Mouse (Mus musculus) layer of hippocampus, postnatal 25 days (tissue): ENCODE data around the gene Dnaja4. TPM values are rescaled to one million over a fixed set of nuclear protein-coding genes. Genes with fewer than 3 reads are reported as not detected.
"Not testable (repeated sequence)": the region's sequence is repeated elsewhere in the genome, so short reads cannot be mapped to it uniquely, and the experiment has no call there.

Experiments used
- DNase-seq, 2 experiments: peaks; one replicate each; pipeline ENCODE4 v3.0.0; 2022; ENCODE audit warnings: mixed read lengths in 2 of 2, low spot score in 1 of 2; ENCODE audit errors: extremely low spot score in 1 of 2
- total RNA-seq, 2 experiments: library from RNA; stranded (reverse); gene quantifications; 2 replicates each; pipeline ENCODE4 v1.2.3; 2021

Gene Dnaja4
- total RNA-seq: 10 to 100 TPM; 39.9 to 46.0 TPM

DNA sequence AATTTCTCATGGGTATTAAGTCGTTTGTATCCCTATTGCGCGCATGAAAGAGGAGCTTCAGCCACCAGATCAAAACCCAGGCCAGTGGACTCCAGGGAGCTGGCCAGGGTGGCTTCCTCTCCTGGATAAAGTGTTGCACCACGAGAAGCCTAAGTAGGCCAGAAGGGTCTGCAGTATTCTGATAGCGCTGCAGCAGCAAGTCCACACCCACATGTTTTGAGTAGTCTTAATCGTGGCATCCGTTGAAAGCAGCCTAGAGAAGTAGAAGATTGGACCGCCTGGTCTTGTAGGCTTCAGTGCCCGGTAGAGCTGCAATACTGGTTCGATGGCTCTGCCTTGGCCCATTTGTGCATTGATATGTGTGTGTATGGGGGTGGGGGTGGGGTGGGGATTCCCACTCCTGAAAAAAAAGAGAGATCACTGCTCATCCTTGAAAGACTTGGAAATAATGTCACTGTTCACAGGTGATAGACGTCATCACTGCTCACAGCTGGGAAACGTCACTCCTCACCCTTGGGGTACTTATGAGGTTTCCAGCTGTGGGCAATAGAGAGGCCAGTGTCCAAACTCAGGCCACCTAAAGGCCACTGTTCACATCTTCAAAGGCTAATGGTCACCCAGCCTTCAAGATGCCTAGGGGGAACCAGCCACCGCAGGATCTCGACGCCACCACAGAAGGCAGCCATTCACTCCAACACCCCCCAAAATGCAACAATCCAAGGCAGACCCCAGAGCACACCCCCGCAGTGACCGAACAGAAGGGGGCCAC lies at the start of gene Dnaja4:
Gene Dnaja4, plus strand, starts transcription at position 556 of the 769 bp plus-strand sequence.
- DNase-seq: no peak

DNA sequence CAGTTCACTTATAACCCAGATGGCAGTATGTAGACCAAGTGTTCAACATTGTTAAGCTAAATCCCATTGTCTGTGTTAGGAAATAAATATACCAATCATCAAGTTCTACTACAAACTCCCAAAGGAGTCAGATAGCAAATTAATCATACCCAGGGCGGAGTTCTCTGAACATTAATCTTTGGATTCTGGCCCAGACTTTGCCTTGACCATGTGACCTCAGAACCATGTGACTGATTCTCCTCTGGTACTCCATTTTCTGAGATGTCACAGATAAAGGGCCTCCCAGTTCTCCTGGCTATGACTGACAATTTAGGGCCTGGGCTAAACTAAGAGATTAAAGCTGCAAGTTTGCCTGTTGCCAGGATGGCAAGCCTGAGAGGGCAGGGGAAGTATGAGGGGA lies 49.3 kb upstream of the Dnaja4 start:
- DNase-seq: no peak

DNA sequence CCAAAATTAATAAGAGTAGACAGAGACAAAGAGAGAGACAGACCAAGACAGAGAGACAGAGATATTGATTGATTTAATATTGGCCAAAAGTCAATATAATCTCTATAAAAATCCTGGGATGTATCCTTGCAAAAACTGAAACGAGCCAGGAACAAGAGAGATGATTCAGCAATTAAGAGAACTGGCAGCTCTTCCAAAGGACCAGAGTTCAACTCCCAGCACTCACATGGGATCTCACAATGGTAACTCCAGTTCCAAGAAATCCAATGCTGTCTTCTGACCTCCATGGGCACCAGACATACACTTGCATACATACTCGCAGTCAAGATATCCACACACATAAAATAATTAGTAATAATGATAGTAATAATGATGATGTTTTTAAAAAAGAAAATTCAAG lies 45.9 kb upstream of the Dnaja4 start:
- DNase-seq: no peak

DNA sequence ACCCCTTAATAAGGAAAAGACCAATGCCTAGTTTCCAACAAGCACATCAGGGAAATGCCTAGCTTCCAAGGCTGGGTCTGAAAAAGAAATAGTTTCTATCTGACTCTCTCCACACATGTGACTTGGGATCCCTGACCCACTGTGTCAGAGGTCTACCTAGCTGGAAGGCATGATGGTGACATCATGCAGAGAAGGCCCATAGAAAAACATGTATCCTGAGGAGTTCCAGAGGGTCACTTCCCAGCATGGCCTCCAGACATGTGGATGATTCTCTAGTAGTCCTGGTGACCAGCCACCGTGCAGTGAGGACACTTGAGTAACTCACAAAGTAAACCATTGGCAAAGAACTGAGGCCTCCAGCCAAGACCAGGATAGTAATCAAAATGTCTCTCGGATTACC lies 42.8 kb upstream of the Dnaja4 start:
- DNase-seq: no peak

DNA sequence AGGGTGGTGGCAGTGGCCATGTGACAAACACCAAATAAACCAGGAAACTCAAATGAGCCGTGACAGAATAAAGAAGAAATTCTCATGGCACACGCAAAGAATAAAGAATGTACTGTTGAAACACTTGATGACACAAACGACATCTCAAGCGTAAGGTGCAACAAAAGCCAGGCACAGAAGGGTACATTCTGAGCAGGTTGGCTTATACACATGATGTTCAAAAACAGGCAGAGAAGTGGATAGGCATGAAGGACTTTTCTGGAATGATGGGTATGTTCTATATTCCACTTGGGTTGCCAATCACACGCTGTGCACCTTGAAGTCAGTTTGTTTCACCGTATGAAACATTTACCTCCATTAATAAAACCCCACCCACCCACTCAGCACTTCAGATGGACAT lies 42.3 kb upstream of the Dnaja4 start:
- no peak for DNase-seq

DNA sequence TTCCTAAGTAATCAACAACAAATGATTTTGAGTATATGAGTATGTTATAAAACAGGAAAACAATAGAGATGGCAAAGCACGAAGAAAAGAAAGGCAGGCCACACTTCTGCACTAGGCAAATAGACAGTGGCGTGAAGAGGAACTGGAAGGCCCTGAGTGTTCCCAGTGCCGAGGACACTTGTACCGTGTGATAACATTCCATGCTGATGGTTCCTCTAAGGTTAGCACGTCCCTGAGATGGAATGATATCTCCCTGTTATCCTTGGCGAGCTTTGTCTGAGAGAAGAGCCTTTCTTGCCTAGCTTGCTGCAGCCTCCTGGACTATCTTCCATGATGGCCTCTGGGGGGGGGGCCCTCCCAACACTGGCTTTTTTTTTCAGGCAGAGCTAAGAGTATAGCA lies 39.9 kb upstream of the Dnaja4 start:
- no peak for DNase-seq

DNA sequence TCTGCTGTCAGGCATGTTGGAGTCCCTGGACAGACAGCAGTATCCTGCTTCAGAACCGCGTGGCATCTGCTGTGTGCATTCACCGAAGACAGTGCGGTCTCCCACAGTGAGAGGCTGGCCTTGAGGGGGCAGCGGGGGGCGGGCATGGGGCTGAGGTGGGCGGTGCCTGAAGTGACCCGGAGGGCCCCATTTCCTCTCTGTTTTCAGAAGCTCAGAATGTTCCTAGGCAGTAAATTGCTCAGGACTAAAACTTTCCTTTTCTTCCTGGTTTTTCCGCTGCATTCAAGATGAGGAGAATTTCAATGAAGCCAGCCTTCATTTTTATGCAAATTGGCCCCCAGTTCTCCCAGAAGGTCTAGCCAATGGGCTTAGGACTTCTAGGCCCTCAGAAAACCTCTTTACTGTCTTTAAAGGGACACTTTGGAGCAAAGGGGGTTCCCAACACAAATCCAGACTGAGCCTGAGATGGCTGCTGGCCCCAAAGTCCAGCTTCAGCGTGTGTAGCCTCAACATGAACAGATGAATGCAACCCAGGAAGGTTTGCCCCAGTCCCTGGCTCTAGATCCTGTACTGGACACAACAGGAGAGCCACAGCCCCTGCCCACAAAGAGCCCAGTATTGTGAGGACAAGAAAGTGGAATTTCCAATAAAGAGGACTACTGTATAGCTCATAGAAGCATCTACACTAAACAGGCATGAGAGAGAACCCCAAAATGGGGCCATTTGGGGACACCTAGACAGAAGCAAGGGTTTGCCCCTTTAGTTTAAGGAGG lies 36.9 kb upstream of the Dnaja4 start, which contains the start of gene Acsbg1:
Gene Acsbg1, minus strand, starts transcription at position 266 of the 773 bp plus-strand sequence.
- peak in 1 of 2 experiments; percentile 20 for DNase-seq

DNA sequence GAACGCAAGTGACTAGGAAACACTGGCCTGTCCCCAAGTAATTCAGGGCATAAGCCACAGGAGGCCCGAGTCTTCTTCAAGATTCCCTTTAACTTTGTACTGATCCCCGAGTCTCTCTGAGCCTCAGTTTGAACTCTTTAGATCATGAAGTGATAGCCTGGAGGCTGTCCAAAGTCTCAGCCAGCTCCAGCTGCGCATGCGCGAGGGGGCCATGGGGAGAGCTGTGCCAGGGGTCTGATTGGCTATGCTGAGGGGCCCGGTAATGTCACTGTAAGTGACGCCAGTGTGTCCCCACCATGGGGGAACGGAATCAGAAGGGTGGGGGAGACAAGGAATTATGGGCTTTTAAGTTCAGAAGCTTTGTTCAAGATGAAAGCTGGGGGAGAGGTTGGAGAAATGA lies 34.3 kb upstream of the Dnaja4 start:
- peak in 1 of 2 experiments; percentile 20 for DNase-seq

DNA sequence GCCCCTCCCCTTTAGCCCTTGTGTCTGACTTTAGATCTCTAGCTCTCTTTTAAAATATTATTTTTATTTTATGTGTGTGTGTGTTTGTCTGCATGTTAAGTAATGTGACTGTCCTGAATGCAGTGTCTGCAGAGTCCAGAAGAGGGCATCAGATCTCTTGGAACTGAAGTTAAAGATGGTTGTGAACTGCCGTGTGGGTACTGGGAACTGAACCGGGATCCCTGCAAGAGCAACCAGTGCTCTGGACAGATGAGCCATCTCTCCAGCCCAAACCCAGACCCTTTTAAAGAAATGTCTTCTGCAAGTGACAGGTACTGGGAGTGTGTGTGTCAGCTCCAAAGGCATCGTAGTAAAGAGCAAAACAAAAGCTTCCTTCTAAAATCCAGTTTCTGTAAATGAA lies 32.6 kb upstream of the Dnaja4 start:
- no peak for DNase-seq

DNA sequence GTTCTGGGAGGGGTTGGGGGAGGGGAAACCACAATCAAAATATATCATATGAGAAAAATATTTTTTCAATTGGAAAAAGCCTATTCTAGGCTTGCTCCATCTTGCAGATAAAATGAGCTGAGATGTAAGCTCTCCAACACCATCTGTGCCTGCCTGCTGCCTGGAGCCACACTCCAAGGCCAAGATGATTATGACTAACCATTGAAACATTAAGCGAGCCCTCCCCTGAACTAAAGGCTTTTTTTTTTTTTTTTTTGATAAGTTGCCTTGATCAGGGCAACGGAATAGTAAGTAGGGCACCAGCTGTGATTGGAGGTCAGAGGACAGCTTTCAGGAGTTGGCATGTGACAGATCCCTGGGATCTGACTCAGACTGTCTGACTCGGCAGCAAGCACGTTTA lies 30.2 kb upstream of the Dnaja4 start:
- DNase-seq: no peak

DNA sequence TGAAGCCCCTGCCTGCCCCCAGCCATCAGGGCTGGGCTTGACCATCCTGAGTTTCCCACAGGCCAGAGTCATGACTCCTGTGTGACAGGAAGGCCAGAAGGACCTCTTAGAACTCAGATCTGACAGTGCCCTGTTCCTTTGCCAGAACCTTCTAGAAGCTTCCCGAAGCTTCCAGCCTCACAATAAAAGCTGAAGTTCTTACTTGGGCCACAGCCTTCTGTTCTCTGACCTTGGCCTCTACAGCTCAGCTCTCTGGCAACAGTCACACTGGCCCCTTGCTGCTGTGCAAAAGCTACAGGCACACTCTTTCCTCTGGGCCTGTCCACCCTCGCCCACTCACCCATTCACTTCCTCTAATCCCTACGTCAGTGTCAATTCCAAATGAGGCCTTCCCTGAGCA lies 26.7 kb upstream of the Dnaja4 start:
- DNase-seq: no peak

DNA sequence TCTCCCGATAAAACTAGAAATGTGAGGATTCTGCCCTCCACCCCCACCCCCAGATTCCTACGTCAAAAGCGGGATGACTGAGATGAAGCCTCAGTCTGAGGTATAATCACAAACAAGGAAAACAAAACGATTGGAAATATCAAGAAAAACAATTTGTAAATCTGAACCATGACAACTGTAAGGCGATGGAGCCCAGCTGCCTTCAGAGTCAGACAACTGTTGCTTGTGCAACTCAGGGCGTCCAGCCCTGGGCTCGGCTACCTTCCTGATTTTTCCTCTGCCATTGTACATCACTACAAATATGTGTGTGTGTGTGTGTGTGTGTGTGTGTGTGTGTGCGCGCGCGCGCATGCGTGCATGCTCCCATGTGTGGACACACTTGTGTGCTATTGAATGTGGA lies 24.8 kb upstream of the Dnaja4 start:
- no peak for DNase-seq

DNA sequence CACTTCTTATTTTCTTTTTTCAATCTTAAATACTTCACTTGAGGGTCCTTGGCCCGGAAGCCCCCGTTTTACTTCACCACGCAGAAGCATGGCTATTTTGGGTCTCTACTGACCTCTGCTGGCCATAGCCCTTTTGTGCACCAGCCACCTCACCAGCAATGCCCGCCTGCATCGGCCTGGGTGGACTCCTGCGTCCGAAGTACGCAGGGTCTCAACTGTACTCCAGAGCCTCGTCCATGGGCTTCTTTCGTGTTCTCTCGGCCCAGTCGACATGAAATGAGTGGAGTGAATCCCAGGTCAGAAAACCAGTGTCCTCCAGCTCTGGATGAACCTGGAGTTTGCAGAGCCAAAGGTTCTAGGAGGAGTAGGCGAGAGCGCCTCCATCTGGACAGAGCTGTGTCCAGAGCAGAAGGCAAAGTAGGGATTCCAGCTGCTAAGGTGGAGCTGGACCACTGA lies 22.1 kb upstream of the Dnaja4 start:
- peak; percentile 67 to 83 for DNase-seq

DNA sequence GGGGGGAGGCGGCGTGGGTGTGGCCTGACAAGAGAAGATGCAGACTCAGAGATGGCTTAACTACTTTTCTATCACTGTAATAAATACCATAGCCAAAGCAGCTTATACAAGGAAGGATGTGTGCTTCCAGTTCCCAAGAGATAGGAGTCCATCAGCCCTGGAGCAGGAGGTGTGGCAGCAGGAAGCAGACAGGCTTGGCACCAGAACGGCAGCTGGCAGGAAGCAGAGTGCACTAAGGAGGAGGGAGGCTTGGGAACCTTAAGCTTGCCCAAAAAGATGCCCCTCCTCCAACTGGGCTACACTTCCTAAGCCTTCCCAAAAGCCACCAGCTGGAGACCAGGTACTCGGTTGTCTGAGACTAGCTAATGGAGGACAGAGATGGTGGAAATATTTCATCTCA lies 15.8 kb upstream of the Dnaja4 start:
- no peak for DNase-seq

DNA sequence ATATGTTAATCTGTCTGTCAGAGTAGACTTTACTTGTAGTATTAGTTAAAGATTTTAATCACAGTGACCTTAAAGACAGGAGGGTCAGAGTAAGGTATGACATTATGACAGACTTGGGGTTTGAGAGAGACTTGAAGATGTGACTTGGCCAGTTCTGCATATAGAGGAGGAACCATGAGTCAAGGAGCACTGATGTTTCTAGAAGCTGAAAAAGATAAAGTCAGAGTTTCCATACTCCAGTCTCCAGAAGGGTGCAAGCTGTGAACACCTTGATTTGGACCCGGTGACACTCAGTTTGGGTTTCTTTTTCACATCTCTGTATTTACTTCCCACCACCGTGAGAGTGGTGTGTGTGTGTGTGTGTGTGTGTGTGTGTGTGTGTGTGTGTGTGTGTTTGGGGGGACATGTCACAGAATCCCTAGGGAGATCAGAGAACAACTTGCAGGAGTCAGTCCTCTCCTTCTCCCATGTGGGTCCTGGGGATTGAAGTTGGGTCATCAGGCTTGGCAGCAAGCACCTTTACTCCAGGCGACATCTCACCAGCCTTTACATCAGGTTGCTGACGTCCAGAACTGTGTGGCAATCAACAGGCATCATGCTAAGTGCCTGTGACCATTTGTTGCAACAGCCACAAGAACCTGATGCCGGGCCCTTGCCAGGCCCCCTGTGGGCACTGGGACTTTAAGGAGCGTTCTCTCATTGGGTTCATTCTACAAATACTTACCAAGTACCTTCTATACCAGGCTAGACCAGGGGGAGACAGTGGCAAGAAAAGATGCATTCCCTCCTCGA lies 14.7 kb upstream of the Dnaja4 start:
- no peak for DNase-seq

DNA sequence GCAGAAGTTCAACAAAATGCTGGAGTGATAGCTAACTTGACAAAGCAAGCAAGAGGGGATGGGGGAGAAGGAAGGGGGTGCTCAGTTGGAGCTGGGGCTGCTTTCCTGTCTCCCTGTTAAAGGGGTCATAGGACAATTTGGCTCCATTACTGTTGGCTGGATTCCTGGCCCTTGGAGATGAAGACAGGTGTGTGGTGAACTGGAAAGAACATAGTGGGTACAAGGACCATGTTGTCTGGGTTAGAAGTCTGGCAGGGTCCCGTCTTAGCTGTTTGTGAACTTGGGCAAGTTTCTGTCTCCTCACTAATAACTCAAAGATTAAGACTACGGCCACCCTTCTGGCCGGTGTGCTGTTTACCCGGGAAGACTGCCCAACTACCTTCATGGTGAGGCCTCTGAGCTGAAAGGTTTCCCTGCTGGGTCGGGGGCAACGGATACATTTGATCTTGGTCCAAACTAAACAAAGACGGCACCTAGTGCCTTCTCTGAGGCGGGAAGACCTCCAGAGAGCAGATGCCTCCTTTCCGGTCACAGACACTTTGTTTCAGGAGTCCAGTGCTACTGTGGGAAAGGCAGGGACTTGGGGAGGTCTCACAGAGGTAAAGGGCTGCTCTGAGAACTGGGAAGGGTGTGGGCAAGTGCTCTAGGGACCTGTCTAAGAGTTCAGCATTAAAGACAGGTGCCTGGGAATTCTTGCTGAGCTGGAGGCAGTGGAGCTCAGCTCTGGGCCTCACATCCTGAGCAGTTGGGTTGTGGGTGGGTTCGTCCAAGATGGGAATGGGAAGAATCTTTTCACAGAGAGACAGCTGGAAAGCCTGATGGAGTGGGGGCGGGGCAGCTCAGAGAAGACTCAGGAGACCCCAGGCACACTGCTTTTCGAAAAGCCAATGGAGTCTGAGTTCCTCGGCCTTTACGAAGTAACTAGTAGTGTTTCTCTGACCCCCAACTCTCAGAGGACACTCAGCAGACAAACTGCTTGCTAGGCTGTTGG lies 11.1 kb upstream of the Dnaja4 start:
- DNase-seq: peak in 1 of 2 experiments; percentile 46

DNA sequence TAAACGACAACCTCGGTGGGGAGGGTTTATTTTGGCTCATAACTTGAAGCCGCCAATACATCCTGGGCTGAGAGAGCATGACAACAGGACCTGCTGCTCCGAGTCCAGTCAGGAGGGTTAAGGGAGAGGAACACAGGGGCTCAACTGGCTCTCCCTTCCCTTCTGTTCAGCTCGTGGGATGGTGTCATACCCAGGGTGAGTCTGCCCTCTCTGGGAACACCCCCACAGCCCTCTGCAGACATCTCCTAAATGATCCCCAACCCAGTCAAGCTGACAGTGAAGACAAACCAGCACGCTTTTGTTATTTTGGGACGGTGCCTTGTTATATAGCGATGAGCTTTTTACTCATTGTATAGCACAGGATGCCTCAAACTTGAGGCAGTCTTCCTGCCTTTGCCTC lies 9.2 kb upstream of the Dnaja4 start:
- no peak for DNase-seq

DNA sequence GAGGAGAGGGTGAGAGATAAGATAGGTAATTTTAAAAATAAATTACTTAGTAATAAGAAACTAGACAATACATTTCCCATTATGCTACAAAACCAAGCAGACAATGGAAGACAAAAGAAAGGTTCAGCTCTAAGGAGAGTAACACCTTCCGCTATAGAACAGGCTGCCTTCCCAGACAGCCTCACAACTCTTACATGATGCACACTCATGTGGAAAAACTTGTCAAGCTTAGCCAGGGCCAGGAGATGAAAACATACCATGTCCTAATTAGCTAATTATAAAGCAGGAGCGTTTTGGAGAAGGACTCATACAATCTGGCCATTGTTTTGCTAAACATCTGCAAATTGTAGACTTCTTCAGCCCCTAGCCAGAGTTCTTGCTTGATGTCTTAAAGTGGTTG lies 8.0 kb upstream of the Dnaja4 start:
- DNase-seq: not testable (repeated sequence)

DNA sequence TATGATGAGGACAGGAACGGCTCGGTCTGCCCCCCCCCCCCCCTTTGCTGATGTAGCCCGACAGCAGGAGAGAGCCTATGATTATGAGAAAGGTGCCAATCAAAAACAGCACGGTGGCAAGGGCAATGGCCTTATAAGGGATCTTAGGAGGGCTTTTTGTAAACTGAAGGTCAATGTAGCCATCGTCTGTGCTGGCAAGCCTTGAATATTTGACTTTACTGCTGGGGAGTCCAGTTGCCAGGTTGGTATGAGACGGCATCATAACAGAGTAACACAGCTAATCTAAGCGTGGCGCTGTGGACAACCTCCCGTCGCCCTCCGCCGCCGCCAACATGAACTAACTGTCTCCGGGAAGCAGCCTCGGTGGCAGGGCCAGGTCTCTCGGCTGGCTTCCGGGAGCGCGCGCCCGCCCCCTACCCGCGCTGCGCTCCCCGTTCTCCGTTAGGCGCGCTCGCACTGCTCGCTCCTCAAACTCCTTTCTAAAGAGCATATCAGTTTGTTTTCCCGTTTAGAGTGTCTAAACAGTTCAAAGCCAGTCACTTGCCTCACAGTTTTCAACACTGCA lies 7.3 kb upstream of the Dnaja4 start:
- not testable (repeated sequence) for DNase-seq

DNA sequence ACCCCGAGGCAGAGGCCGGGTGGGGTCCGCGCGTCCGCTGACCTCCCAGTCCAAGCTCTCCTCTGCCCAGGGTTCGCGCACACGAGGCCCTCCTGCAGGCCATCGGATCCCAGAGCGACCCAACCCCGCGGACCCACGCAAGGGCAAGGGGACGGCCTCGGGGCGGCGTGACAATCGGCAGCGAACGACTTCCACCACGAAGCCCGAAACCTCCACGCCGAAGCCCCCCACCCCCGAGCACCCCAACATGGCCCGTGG lies 343 bp downstream of the Dnaja4 start:
- no peak for DNase-seq
